Mouse (Mus musculus) testis, adult 2 months (tissue): Measurements from ENCODE around the gene Daxx.

Source experiments
- CTCF ChIP-seq: fragments of 200-500 bp; IDR thresholded peaks from 2 replicates; pipeline ENCODE4 v1.5.1; 2012; ENCODE audit warnings: low read depth, mild to moderate bottlenecking, inconsistent platforms, low read length, moderate library complexity; ENCODE audit not compliant: control insufficient read depth, insufficient read depth, insufficient replicate concordance
- POLR2A ChIP-seq: fragments of 200-500 bp; IDR thresholded peaks from 2 replicates; pipeline ENCODE4 v1.6.1; 2012; ENCODE audit warnings: low read depth, mild to moderate bottlenecking, inconsistent platforms, low read length, moderate library complexity; ENCODE audit not compliant: control insufficient read depth

DNA sequence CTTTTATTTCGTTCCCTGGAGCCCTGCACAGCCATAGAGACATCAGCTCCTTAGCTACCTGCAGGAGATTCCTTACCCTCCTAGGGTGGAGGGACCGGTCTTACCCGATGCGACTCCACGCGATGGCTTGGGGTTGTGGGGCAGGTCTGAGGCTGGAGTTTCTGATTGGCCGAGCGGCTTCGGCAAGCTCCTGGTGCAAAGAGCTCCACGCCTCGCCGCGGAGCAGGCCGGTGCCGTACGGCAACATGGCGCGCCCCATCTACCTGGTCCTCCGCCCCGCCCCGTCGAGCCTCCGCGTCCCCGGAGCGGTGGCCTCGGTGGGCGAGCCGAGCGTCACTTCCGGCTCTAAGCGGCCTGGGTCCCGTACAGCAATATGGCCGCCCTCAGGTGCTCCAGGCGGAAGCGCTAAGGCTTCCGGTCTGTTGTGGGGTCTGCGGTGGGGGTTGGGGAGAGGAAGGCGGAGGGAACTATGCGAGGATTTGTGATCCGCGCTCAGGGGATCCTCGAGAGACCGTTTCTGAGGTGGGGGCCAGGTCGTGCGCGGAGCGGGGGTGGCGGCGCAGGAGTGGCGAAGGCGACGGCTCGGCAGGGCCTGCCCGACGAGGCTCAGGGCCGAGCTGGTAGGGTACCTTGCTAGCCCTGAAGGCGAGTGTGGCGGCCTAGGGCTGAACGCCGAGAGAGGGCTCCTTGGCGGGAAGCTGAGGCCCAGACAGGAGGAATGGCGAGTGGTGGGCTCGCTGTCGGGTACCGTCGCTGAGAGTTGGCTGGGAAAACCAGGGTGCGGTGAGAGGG, at the start of gene Daxx:
- TF ChIP-seq POLR2A (peak; percentile 80), CTCF (no peak)
